Mouse (Mus musculus) adrenal gland, adult 8-10 months (tissue): ENCODE measurements around the gene Add1. TPM values are rescaled to one million over a fixed set of nuclear protein-coding genes. Genes with fewer than 3 reads are reported as not detected.

Experiments used
- DNase-seq: peaks from one replicate; pipeline ENCODE4 v3.0.0; 2022
- total RNA-seq, 4 experiments: library from RNA; stranded (reverse); gene quantifications; 2 replicates each; pipeline ENCODE4 v1.2.4; 2022

The Add1 gene
- total RNA-seq, 4 experiments from 2014 or later: 144 to 201 (median 179) TPM

DNA sequence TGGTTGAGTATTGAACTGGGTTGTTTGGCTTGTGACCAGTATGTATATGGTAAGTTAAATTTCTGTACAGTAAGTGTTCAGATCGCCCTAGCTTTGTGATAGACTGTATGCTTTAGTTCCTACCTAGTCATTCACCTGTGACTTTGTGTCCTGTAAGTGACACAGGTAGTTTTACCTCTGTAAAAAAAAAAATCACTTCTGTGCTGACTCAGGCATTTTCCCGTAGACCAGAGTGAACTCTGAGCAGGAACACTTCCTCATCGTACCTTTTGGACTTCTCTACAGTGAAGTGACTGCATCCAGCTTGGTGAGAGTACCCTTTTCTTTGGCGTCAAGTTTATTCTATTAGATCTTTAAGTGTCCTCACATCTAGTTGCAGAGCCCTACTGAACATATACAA is 36.5 kb downstream of the Add1 start:
- DNase-seq: no peak

DNA sequence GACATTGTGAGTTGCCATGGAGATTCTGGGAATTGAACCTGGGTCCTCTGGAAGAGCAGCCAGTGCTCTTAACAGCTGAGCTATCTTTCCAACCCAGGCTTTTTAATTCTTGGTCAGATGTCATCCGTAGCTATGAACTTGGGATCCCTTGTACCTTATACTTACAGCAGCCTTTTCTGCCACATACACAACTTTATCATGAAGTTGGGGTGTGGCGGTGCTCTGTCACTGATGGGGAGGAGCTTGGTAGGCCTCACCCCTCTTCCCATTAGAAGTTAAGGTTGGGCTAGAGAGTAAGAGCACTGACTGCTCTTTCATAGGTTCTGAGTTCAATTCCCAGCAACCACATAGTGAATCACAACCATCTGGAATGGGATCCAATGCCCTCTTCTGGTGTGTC is 59.5 kb downstream of the Add1 start:
- DNase-seq: no peak

GRCm38 (mm10) chr5:34633641-34634040 is 60.2 kb downstream of the Add1 start:
- no peak for DNase-seq

DNA sequence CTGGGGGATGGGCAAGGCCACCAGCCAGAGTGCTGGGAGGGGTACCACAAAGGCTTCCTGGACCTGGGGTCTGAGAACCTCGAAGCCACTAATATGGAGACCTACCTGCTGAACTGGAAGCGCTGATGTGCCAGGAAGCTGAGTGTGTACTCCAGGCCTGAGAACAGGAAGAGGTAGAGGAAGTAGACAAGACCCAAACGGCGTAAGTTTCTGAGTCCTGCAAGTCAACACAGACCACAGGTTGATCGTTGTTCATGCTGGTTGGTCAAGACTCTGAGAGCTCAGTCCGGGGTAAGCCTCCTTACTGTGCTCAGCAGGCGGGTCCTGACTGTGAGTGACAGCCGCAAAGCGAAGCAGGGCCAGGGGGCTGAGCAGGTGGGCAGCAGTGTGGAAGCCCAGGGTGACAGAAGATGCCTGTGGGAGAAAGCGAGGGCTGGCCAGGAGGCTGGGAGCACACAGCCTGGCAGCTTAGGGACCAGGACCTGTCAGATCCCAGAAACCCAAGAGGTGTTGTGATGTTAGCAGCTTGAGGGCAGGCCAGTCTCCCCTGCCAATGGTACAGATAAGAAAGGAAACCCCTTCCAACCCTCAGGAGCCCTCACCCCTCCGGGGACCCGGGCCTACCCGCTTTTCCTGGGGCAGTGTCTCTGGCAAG is 61.4 kb downstream of the Add1 start:
- DNase-seq: no peak

DNA sequence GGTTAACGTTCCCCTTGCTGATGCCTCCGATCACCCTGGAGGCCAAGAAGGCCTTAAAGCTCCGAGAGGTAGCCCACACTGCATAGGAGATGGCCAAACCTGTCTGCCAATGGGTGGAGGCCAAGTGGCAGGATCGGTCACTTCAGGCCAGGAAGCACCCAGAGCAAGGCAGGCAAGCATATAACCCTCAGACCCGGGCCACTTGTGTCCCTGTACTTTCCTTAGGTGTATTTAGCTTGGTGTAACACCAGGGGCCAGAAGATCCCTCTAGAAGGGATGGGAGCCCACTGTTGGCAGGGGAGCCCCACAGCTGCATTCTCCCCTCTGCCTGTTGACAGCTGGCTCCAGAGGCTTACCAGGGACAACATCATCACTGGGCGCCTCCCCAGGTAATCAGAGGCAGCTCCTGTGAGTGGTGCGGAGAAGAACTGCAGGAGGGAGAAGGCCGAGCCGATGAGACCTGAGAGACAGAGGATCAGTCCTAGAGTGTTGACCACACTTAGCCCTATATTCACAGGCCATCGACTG is 62.3 kb downstream of the Add1 start:
- DNase-seq: no peak

DNA sequence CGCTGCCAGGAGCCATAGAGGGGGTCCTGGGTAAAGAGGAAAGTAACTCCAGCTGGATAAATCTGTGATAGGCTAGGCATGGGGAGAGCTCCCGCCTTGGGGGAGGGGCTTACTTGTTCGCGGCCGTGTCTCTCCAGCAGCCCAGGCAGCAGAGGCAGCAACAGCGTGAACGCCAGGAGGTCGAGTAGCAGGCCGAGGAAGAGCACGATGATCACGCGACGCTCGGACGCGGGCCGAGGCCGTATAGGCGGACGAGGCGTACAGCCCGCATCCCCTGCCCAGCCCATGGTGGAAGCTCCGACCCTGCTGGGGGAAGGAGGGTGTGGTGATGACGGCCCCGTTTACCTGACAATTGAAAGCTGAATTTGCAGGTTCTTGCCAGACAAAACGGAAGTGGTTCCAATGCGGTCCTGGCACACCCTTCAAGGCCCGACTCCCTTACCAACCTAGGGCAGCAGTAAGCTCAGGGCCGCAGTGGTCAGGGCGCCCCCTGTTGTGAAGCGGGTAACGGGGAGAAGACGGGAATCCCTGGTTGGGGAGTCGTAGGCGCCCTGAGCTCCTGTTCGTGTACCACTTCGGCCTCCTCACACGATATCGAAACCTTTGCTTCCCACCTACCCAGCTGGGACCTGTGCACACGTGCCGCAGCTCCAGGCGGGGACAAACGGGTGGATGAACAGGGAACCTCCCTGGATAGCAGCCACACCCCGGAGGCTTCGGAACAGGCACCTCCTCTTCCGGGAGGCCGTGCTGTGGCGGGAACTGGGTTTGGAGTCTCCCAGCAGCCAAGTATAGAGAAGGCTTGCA is 63.2 kb downstream of the Add1 start, which contains the start of gene Mfsd10:
Gene Mfsd10, minus strand, starts transcription at position 732 of the 807 bp plus-strand sequence.
- peak; percentile 76 for DNase-seq

GRCm38 (mm10) chr5:34637591-34638156 is 64.2 kb downstream of the Add1 start:
- no peak for DNase-seq

GRCm38 (mm10) chr5:34641991-34642390 is 68.5 kb downstream of the Add1 start:
- no peak for DNase-seq

DNA sequence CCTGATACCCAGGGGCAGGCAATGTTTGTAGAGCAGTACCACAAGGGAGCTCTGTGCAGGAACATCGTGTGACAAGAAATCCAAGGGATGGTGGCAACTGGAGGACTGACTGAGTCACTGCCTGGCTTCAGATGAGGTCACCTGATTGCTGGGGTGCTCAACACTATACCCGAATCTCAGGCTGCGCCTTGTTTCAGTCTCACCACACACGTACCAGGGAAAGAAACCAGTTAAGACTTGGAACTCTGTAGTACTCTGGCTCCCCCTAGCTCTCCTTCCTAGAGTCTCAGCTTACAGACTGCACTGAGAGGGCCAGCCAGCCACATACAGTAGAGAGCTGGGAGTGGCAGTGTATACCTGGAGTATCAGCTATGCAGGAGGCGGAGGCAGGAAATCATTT is 69.5 kb downstream of the Add1 start:
- DNase-seq: no peak

DNA sequence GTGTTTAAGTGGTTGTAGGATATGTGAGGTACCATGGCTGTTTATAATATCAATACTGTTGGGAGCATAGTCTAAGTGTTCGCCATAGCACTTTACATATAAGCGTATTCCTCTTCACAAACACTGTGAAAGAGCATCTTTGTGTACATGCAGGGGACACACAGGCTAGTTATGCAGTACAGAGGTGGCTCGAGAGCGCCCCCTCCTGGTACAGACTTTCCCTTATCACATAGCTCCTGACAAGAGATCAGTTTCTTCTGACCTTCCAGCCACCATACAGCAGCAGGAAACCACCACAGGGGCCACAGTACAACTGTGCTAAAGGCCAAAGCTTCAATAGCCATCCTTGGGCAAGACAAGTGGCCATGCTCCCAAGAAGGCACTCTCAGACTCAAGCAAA is 74.1 kb downstream of the Add1 start:
- DNase-seq: no peak

GRCm38 (mm10) chr5:34652961-34653360 is 79.5 kb downstream of the Add1 start:
- DNase-seq: no peak

DNA sequence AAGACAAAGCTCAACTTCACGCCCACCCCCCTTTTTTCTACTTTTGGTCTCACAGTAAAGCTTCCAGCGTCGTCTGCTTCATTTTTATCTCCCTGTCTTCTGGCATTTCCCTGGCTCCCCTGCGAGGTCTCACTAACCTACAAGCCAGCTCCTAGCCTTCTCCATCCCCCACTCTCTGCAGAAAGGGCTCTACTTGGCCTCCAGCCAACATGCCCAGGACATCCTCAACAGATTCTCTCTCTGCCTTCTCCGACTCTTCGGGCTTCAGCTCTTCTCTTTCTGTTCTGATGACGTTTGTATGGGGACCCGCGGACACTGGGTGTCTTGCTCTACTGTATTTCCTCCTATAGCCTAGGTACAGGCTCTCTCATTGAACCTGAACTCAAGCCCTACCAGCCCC is 81.4 kb downstream of the Add1 start:
- no peak for DNase-seq

DNA sequence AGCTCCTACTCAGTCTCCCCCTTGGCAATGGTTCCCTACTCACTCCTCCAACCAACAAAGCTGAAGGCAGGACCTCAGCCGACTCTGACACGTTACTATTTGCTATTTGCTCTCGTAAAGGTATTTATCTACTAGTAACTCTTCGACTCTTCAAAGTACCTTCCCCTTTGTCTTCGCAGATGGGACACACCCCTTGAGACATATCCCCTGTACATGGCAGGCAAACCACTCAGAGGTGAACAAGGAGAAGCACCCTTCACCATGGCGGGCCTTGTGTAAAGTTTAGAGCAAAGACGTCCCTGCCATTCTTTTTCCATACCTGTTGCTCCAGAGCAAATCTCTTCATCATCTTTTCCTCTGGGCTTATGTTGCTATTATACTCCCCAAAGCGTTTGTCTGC is 84.1 kb downstream of the Add1 start:
- no peak for DNase-seq

DNA sequence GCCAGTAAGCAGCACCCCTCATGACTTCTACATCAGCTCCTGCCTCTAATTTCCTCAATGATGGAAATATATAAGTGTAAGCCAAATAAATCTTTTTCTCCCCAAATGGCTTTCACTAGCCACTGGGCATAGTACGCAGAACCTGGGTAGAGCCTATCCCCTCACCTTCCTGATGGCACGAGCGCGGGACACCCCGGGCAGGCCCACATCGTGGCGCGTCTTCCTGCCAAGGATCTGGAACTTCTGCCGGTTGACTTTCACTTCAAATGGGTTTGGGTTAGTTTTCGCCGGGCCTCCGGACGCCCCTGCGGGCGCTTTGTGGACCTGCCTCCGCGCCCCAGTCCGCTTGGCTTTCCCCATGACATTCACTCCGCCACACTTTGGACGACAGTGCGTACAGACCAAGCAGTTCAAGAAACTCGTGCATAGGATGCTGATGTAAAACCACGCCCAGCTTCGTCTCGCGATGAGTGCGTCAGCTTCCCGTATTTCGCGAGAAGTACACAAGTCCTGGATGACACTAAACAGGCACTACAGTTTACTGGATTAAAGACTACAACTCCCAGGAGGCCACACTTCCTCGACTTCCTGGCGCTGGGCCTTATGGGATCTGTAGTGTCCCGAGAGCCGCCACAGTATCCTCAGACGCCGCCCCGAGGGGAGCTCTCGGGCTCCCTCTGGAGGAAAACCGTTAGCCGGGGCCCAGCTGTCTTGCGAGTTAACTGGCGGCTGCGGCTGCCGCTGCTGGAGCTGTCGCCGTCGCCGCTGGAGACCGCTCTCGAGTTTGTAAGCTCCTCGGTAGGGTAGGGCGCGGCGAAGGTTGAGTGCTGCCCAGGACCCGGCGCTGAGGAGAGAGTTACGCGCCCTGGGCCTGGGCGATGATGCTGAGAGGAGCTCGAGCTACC is 86.5 kb downstream of the Add1 start, which contains the start of the genes Nop14 and Grk4:
Gene Nop14, minus strand, starts transcription at position 463 of the 905 bp plus-strand sequence.
Gene Grk4, plus strand, starts transcription at position 694 of the 905 bp plus-strand sequence.
- peak; percentile 99 for DNase-seq

GRCm38 (mm10) chr5:34660591-34661130 is 87.2 kb downstream of the Add1 start:
- DNase-seq: no peak

DNA sequence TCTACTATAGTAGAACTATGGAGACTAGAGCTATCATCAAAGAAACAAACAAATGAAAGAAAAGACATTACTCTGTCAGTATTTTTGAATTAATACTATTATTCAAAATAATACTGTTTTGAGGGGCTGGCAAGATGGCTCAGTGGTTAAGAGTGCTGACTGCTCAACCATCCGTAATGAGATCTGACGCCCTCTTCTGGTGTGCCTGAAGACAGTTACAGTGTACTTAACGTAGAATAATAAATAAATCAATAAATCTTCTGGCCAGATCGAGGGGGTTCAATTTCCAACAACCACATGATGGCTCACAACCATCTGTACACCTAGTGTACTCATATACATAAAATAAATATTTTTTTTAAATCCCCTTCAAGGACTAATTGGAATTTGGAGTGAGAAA is 88.4 kb downstream of the Add1 start:
- no peak for DNase-seq

- DNase-seq: no peak
Observed at GRCm38 (mm10) chr5:34663231-34663630, 89.8 kb downstream of the Add1 start.

DNA sequence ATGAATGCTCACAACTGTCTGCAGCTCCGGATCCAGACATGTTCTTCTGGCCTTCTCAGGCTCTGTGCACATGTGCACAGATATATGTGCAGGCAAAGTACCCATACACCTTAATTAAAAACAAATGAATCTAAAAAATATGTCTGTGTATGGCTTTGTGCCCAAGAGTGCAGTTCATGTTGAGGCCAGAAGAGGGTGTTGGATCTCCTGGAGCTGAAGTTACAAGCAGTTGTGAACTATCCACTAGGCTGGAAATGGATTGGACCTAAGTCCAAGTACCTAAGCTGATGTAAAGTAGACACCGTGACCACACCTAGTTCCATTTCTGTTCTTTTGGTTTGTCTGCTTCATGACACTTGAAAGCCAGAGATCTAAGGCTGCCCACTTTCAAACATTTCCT is 96.0 kb downstream of the Add1 start:
- no peak for DNase-seq

DNA sequence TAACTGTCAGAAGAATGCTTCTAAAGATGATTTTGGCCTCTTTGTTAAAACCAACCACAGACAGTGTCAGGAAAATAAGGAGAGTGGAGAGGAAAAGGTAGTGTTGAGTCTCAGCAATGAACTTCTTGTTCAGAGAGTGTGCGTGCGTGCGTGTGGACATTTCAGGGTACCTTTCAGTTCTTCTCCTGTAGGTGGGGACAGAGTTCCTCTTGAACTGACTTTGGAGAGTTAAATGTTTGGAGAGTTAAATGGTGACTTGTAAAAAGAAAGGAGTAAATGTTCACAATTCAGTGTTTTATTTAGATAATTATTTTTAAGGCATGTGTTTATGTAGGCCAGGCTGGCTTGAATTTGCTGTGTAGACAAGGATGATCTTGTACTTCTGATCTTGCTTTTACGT is 96.8 kb downstream of the Add1 start:
- no peak for DNase-seq
